Mouse (Mus musculus) lung, embryonic 15.5 days (tissue): ENCODE measurements around the gene Padi2. TPM values are rescaled to one million over a fixed set of nuclear protein-coding genes. Genes with fewer than 3 reads are reported as not detected.

Experiments used
- polyA plus RNA-seq: library from polyadenylated mRNA; unstranded; fragments of >200 nt; fragmentation: Nextera tagmentation; extraction: Ambion mirVana; gene quantifications from 2 replicates; pipeline ENCODE4 v1.2.1, GENCODE M21; 2015

The Padi2 gene
- polyA plus RNA-seq, 1 experiment from 2014 or later = 2.6 TPM

Other genes with a start within 250 kb of the Padi2 start
- gene Arhgef10l, start 240.3 kb upstream of the Padi2 start, polyA plus RNA-seq = 14.8 and 16.6 TPM in 2 replicates
- gene Rcc2, start 205.8 kb upstream of the Padi2 start, polyA plus RNA-seq = 58.0 and 58.8 TPM in 2 replicates
- gene Padi6, start 163.7 kb upstream of the Padi2 start, polyA plus RNA-seq = 0.06 TPM in 1 of 2 replicates, not detected in the other
- 1.8 and 2.1 TPM in 2 replicates for gene Padi4, start 132.1 kb upstream of the Padi2 start, polyA plus RNA-seq
- gene Padi3, start 95.7 kb upstream of the Padi2 start, polyA plus RNA-seq = 0.31 and 0.34 TPM in 2 replicates
- gene Padi1, start 60.6 kb upstream of the Padi2 start, polyA plus RNA-seq = 0.10 and 0.16 TPM in 2 replicates
- gene Sdhb, start 54.9 kb downstream of the Padi2 start, polyA plus RNA-seq = 370 and 381 TPM in 2 replicates
- 35.0 and 36.0 TPM in 2 replicates for gene Atp13a2, start 80.5 kb downstream of the Padi2 start, polyA plus RNA-seq
- gene Mfap2, start 104.1 kb downstream of the Padi2 start, polyA plus RNA-seq = 496 and 501 TPM in 2 replicates
- 6.7 and 7.6 TPM in 2 replicates for gene Crocc, start 154.2 kb downstream of the Padi2 start, polyA plus RNA-seq
- 102 and 110 TPM in 2 replicates for gene Necap2, start 172.0 kb downstream of the Padi2 start, polyA plus RNA-seq
- gene Spata21, start 182.0 kb downstream of the Padi2 start, polyA plus RNA-seq = 0.16 and 0.62 TPM in 2 replicates
- gene Szrd1, start 233.4 kb downstream of the Padi2 start, polyA plus RNA-seq = 43.2 and 48.7 TPM in 2 replicates
- 19.1 and 22.5 TPM in 2 replicates for gene Fbxo42, start 241.6 kb downstream of the Padi2 start, polyA plus RNA-seq